Mouse (Mus musculus) myocyte (in vitro differentiated cells): ENCODE measurements around the gene Stat3. TPM values are rescaled to one million over a fixed set of nuclear protein-coding genes. Genes with fewer than 3 reads are reported as not detected.

Experiments
- H3K27me3 ChIP-seq: one replicate; pipeline ENCODE4 v1.6.1; 2011; ENCODE audit not compliant: control insufficient read depth, insufficient read depth, insufficient read length
- H3K36me3 ChIP-seq: one replicate; pipeline ENCODE4 v1.6.1; 2011; ENCODE audit not compliant: control insufficient read depth, insufficient read depth
- H3K4me2 ChIP-seq: one replicate; pipeline ENCODE4 v1.6.1; 2011; ENCODE audit warnings: low read depth, control low read depth
- H3K4me3 ChIP-seq: one replicate; pipeline ENCODE4 v1.5.1; 2011; ENCODE audit warnings: mild to moderate bottlenecking, control low read depth, moderate library complexity
- H3K79me2 ChIP-seq: one replicate; pipeline ENCODE4 v1.6.1; 2011; ENCODE audit not compliant: control insufficient read depth, insufficient read depth
- H3ac ChIP-seq: one replicate; pipeline ENCODE4 v1.6.1; 2011; ENCODE audit not compliant: control insufficient read depth, insufficient read length
- CEBPB ChIP-seq: IDR thresholded peaks from 2 replicates; pipeline ENCODE4 v1.6.1; 2011; ENCODE audit warnings: mild to moderate bottlenecking, moderate library complexity; ENCODE audit not compliant: poor library complexity, insufficient read depth, severe bottlenecking
- E2F4 ChIP-seq: IDR thresholded peaks from one replicate; pipeline ENCODE4 v1.6.1; 2011; ENCODE audit warnings: mild to moderate bottlenecking, control low read depth, moderate library complexity; ENCODE audit not compliant: insufficient read depth
- MAX ChIP-seq: IDR thresholded peaks from one replicate; pipeline ENCODE4 v1.6.1; 2011; ENCODE audit warnings: low read depth, mild to moderate bottlenecking, control low read depth
- MYOD1 ChIP-seq, 3 experiments: IDR thresholded peaks; one replicate each; pipeline ENCODE4 v1.6.1; 2011; ENCODE audit warnings: control low read depth in 2 of 3, low read depth in 2 of 3, mild to moderate bottlenecking in 2 of 3, moderate library complexity in 1 of 3; ENCODE audit not compliant: insufficient read length in 2 of 3, control insufficient read depth in 1 of 3
- MYOG ChIP-seq, 3 experiments: IDR thresholded peaks; one replicate each; pipeline ENCODE4 v1.6.1; 2011; ENCODE audit warnings: control low read depth in 2 of 3, low read depth in 2 of 3, mild to moderate bottlenecking in 2 of 3; ENCODE audit not compliant: insufficient read length in 2 of 3, control insufficient read depth in 1 of 3, insufficient read depth in 1 of 3
- POLR2A ChIP-seq: IDR thresholded peaks from one replicate; pipeline ENCODE4 v1.6.1; 2011; ENCODE audit warnings: low read depth, mild to moderate bottlenecking, control low read depth, moderate library complexity; ENCODE audit not compliant: insufficient read length
- POLR2AphosphoS2 ChIP-seq: IDR thresholded peaks from one replicate; pipeline ENCODE4 v1.6.1; 2011; ENCODE audit warnings: low read depth, control low read depth; ENCODE audit not compliant: insufficient read length
- REST ChIP-seq: IDR thresholded peaks from one replicate; pipeline ENCODE4 v1.6.1; 2011; ENCODE audit warnings: mild to moderate bottlenecking, control low read depth, moderate library complexity; ENCODE audit not compliant: insufficient read depth, insufficient read length
- SRF ChIP-seq: IDR thresholded peaks from one replicate; pipeline ENCODE4 v1.6.1; 2011; ENCODE audit warnings: low read depth; ENCODE audit not compliant: control insufficient read depth, insufficient read length
- TCF12 ChIP-seq: IDR thresholded peaks from one replicate; pipeline ENCODE4 v1.6.1; 2011; ENCODE audit warnings: mild to moderate bottlenecking, control low read depth; ENCODE audit not compliant: poor library complexity, insufficient read depth, severe bottlenecking
- TCF3 ChIP-seq: IDR thresholded peaks from one replicate; pipeline ENCODE4 v1.6.1; 2011; ENCODE audit warnings: low read depth, control low read depth; ENCODE audit not compliant: insufficient read length
- USF1 ChIP-seq: IDR thresholded peaks from one replicate; pipeline ENCODE4 v1.6.1; 2011; ENCODE audit warnings: low read depth, mild to moderate bottlenecking, control low read depth, moderate library complexity
- polyA plus RNA-seq: library from polyadenylated mRNA; unstranded; fragments of >200 nt; fragmentation: generic; extraction: Trizol; gene quantifications from one replicate; pipeline ENCODE4 v1.2.1, GENCODE M21; 2012; ENCODE audit warnings: missing spikeins

Stat3 gene
- polyA plus RNA-seq, 1 experiment = 93.7 TPM

- Histone ChIP-seq H3K27me3 (no peaks in the 10 kb centered on the region), H3K36me3 (peaks cover 30% of the 10 kb centered on the region), H3K4me2 (peak overlapping the region; percentile 3), H3ac (no peak overlapping the region), H3K79me2 (peaks cover 69% of the 10 kb centered on the region), H3K4me3 (no peak overlapping the region)
- TF ChIP-seq POLR2AphosphoS2 (no peak), E2F4 (no peak), REST (no peak), MYOD1 (IDR thresholded peaks at IDR 0.05; ENCODE audit: control insufficient read depth in 1 of 3, insufficient read length in 2 of 3, low read depth in 2 of 3) (no peak), USF1 (no peak), TCF3 (no peak), SRF (no peak), POLR2A (no peak), MAX (no peak), CEBPB (no peak), MYOG (IDR thresholded peaks at IDR 0.05; ENCODE audit: control insufficient read depth in 1 of 3, insufficient read depth in 1 of 3, insufficient read length in 2 of 3, low read depth in 2 of 3) (no peak), TCF12 (no peak)
Measured at GRCm38 (mm10) chr11:100959826-100960225, 20.5 kb upstream of the Stat3 start.

DNA sequence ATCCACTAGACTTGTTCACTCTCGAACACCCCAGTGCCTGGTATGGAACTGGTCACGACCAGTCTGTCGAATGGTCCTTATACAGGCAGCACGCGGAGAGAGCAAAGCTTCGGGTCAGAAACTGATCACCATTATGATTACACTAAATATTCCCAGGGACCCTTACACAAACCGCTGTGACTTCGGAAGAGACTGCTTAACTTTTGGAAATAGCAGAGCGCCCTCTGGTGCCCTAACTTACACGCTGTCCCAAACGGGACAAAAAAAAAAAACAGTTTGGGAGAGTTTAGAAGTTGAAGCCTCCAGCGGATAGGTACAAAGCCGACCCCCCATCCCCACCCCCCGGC, 20.1 kb upstream of the Stat3 start:
- H3ac ChIP-seq = no peak overlapping the region
- no peak overlapping the region for H3K4me3 ChIP-seq
- H3K4me2 ChIP-seq = no peak overlapping the region
- TF ChIP-seq POLR2AphosphoS2 = no peak
- TF ChIP-seq MYOD1 (IDR thresholded peaks at IDR 0.05; ENCODE audit: control insufficient read depth in 1 of 3, insufficient read length in 2 of 3, low read depth in 2 of 3) = no peak
- no peak for TF ChIP-seq CEBPB
- TF ChIP-seq TCF12 = no peak
- no peak for TF ChIP-seq POLR2A
- no peak for TF ChIP-seq SRF
- no peak for TF ChIP-seq TCF3
- no peak for TF ChIP-seq REST
- no peak for TF ChIP-seq MYOG (IDR thresholded peaks at IDR 0.05; ENCODE audit: control insufficient read depth in 1 of 3, insufficient read depth in 1 of 3, insufficient read length in 2 of 3, low read depth in 2 of 3)
- TF ChIP-seq MAX = no peak
- peaks cover 65% of the 10 kb centered on the region for H3K79me2 ChIP-seq
- H3K36me3 ChIP-seq = peaks cover 33% of the 10 kb centered on the region
- H3K27me3 ChIP-seq = no peaks in the 10 kb centered on the region

DNA sequence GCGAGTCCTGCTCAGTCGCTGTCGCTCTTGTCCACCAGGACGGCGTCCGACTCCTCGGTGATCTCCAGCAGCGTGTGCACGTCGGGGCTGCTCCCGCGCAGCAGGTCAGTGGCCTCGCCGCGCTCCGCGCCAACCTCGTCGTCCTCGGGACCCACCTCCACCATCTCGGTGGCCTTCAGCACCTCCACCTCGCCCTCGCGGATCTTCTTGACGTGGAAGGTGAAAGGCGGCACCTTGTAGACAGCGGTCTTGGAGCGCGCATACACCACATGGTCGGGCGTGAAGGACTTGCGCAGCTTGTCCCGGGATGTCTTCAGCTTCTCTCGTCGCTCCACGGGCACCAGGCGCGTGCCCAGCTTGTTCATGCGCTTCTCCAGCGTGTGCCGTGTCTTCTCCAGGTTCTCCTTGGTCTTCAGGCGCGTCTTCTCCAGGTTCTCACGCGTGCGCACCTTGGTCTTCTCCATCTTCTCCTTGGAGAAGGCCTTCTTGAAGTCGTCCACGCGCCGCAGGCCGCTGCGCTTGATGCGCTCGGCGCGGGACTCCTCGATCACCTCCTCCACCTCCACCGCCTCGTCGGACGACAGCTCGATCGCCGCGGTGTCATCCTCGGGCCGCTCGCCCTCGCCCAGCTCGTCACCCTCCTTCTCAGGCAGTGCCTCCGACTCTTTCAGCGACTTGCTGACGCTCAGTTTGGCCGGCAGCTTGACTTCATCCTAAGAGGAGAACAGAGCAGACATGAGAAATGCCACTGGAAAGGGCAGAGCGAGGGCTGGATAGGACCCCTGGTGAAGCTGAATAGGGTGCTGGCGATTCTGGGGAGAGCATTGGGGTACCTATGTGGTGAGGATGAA, 19.5 kb upstream of the Stat3 start:
- Histone ChIP-seq H3ac (no peak overlapping the region), H3K27me3 (no peaks in the 10 kb centered on the region), H3K4me3 (no peak overlapping the region), H3K36me3 (peaks cover 37% of the 10 kb centered on the region), H3K79me2 (peaks cover 59% of the 10 kb centered on the region), H3K4me2 (no peak overlapping the region)
- no peak for TF ChIP-seq E2F4
- TF ChIP-seq MYOG (IDR thresholded peaks at IDR 0.05; ENCODE audit: control insufficient read depth in 1 of 3, insufficient read depth in 1 of 3, insufficient read length in 2 of 3, low read depth in 2 of 3) = no peak
- peak; percentile 6 for TF ChIP-seq POLR2A
- no peak for TF ChIP-seq REST
- no peak for TF ChIP-seq MYOD1 (IDR thresholded peaks at IDR 0.05; ENCODE audit: control insufficient read depth in 1 of 3, insufficient read length in 2 of 3, low read depth in 2 of 3)
- TF ChIP-seq POLR2AphosphoS2 = peak; percentile 28

- Histone ChIP-seq H3K79me2 (peaks cover 51% of the 10 kb centered on the region), H3K27me3 (no peaks in the 10 kb centered on the region), H3K4me2 (no peak overlapping the region), H3K4me3 (no peak overlapping the region), H3K36me3 (peaks cover 45% of the 10 kb centered on the region), H3ac (no peak overlapping the region)
- TF ChIP-seq POLR2A = no peak
- no peak for TF ChIP-seq MYOD1 (IDR thresholded peaks at IDR 0.05; ENCODE audit: control insufficient read depth in 1 of 3, insufficient read length in 2 of 3, low read depth in 2 of 3)
- no peak for TF ChIP-seq MAX
- TF ChIP-seq MYOG (IDR thresholded peaks at IDR 0.05; ENCODE audit: control insufficient read depth in 1 of 3, insufficient read depth in 1 of 3, insufficient read length in 2 of 3, low read depth in 2 of 3) = no peak
- TF ChIP-seq SRF = no peak
- no peak for TF ChIP-seq E2F4
- no peak for TF ChIP-seq POLR2AphosphoS2
- TF ChIP-seq CEBPB = no peak
- no peak for TF ChIP-seq REST
- TF ChIP-seq TCF12 = no peak
- no peak for TF ChIP-seq USF1
- TF ChIP-seq TCF3 = no peak
Measured at GRCm38 (mm10) chr11:100957915-100958469, 18.7 kb upstream of the Stat3 start.

DNA sequence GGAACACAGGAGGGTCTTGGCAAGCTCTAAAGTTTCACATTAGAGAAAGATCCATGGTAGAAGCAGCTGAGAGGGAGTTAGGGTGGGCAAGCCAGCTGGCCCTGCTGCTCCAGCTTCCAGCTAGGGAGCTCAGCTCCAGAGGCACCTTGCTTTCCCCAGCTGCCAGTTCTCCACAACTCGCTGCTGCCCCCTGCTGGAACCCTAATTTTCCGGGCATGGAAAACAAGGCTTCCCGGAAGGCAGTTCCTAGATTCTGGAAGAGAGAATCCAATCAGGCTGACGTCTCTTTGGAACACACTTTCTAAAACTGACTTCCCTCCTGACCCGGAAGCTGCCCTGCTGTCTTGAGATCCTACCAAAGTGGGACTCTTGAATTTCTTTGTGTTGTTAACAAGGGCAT, 17.9 kb upstream of the Stat3 start:
- no peak for TF ChIP-seq SRF
- peak in 1 of 3 experiments; percentile 32 for TF ChIP-seq MYOG (IDR thresholded peaks at IDR 0.05; ENCODE audit: control insufficient read depth in 1 of 3, insufficient read depth in 1 of 3, insufficient read length in 2 of 3, low read depth in 2 of 3)
- TF ChIP-seq E2F4 = no peak
- no peak for TF ChIP-seq REST
- TF ChIP-seq POLR2AphosphoS2 = peak; percentile 38
- no peak overlapping the region for H3K4me2 ChIP-seq
- no peak overlapping the region for H3K4me3 ChIP-seq
- H3K79me2 ChIP-seq = peaks cover 44% of the 10 kb centered on the region
- peaks cover 45% of the 10 kb centered on the region for H3K36me3 ChIP-seq
- H3K27me3 ChIP-seq = no peaks in the 10 kb centered on the region
- no peak overlapping the region for H3ac ChIP-seq
